Mouse (Mus musculus): ENCODE measurements around the gene Tceal7. TPM values are rescaled to one million over a fixed set of nuclear protein-coding genes. Genes with fewer than 3 reads are reported as not detected.
"Not testable (repeated sequence)": the region's sequence is repeated elsewhere in the genome, so short reads cannot be mapped to it uniquely, and the experiment has no call there.

Tceal7 gene
- polyA plus RNA-seq (2014; fragmentation: Nextera tagmentation; extraction: Ambion mirVana): 0.23 and 0.34 TPM in 2 replicates

DNA sequence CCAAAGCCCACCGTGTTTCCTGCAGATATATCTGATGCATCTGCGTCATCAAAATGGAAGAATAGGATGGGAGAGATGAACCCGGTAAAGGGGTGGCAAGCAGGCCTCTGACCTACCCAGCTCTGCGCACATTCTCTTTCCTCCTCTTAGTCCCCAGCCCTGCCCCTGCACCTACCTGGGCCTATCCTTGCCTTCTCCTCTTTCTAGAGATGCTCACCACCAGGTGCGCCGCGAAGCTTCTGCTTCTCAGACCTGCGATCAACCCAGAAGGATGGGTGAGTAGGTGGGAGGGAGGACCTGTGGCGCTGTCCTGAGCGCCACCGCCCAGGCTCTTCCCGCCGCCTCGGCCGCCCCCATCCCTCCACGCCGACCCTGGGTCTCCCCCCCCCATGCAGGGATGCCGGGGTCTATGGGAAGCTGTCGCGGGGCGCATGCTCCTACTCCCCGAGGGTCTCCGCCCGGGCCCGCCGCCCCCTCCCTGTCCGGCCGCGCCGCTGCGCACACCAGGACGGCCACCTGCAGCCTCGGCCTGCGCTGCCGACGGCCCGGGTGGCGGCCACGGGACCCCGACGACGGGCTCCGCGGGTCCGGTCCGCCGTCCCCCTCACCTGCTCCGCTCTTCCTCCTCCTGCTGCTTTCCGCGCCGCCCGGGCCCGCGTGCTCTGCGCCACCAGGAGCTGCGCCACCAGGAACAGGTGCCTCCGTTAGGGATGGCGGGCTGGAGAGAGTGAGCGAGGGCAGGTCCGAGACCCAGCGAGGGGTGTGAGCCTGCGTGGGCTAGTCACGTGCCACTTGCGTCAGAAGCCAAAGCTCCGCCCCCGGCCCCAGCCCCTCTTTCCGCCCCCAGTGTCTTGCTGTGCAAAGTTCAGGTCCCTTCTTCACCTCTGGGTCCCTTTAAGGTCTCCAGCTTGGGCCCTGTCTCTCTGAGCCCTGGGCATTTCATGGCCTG is at the start of gene Tceal7, which contains the start of gene Bex1:
TSS of gene Tceal7 (plus strand) at position 51 of the 949 bp plus-strand sequence.
TSS of gene Bex1 (minus strand) at position 785 of the 949 bp plus-strand sequence.
- H3K9ac ChIP-seq (ENCODE audit: low read depth, low read length); H3K27ac ChIP-seq (ENCODE audit: low read depth, low read length); H3K27me3 ChIP-seq (ENCODE audit: control insufficient read depth, insufficient read depth, low read length); H3K4me1 ChIP-seq (ENCODE audit: control insufficient read depth, insufficient read depth, low read length); H3K9me3 ChIP-seq (ENCODE audit: control insufficient read depth, low read length); H3K36me3 ChIP-seq (ENCODE audit: control insufficient read depth, insufficient read depth, low read length): not testable (repeated sequence)
- Histone ChIP-seq H3K4me3 (ENCODE audit: low read length) (peak within 1 kb of the TSS; percentile 29), H3K4me2 (replicated peaks; ENCODE audit: low read depth, low read length) (peak within 1 kb of the TSS; percentile 32; the same call in 1 of the 2 replicates)
- ATAC-seq (ENCODE audit: low FRiP score, low TSS enrichment): peak; percentile 95
- 47% methylated on average over 6 of the region's 67 CpGs for WGBS

DNA sequence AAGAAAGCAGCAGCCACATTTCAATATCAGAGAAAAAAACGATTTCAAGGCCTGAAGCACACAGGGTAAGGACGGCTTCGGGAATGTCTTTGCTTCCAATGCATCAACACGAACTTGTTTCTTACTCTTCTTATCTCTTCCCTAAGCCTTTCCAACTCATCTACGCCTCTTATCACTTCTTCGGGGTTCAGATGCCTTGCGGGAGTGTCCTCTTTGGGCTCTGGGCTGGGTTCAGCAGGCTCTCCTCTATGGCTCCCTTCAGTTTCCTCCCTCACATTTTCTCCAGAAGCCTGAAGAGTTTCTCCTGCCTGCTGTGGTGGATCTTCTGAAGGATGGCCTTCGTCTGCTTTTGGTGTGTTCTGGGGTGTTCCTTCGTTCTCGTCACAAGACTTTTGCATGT is 44.0 kb upstream of the Tceal7 start:
- H3K9me3 ChIP-seq (ENCODE audit: control insufficient read depth, low read length): no peaks in the 10 kb centered on the region
- H3K4me1 ChIP-seq (ENCODE audit: control insufficient read depth, insufficient read depth, low read length): no peaks in the 10 kb centered on the region
- no peak overlapping the region for H3K9ac ChIP-seq (ENCODE audit: low read depth, low read length)
- H3K4me2 ChIP-seq (replicated peaks; ENCODE audit: low read depth, low read length): peak overlapping the region; percentile 38
- peak overlapping the region; percentile 57; the same call in 1 of the 2 replicates for H3K4me3 ChIP-seq (ENCODE audit: low read length)
- no peaks in the 10 kb centered on the region; the same call in 1 of the 2 replicates for H3K27me3 ChIP-seq (ENCODE audit: control insufficient read depth, insufficient read depth, low read length)
- no peaks in the 10 kb centered on the region for H3K36me3 ChIP-seq (ENCODE audit: control insufficient read depth, insufficient read depth, low read length)
- WGBS: 66% methylated on average over 10 of the region's 10 CpGs
- H3K27ac ChIP-seq (ENCODE audit: low read depth, low read length): no peak overlapping the region
- ATAC-seq (ENCODE audit: low FRiP score, low TSS enrichment): no peak

DNA sequence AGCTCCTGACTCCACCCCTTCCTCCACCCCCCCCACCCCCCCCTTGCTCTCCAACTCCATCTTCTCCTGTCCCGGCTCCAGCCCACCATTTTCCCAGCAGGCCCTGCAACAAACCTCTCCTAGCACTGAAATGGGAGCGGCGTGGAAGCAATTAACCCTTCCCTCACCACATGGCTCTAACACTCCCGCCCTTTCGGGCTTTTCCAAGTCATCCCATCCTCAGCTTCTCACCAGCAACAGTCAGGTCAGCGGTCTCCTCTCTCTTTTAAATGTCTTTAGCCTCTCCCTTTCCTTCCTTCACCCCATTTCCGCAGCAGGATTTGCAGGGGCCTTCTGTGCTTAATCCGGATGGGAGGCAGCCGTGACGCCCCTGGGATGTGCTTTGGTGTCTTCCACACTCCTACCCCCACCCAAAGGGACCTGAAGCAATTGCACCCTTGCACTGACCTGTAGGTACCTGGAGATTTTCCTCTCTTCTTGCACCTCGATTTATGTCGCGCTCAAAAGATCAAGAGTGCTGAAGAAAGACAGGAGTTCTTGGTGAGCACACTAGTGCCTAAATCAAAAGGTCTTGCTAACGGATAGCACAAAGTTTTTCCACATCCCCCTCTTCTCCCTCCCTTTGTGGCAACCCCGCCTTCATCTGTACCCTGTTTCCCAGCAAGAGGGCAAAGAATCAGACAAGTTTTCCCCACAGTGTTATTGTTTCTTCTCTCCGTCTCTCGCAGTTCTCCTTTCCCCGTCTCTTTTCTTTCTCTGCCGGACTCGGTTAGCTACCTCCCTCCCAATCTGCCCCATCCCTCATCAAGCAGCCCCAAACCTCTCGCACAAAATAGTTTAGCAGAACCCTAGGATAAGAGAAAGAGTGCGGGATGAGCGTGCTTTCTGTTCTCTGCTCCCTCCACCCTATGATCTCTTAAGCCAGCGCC is 43.1 kb upstream of the Tceal7 start:
- peak overlapping the region; percentile 38 for H3K4me2 ChIP-seq (replicated peaks; ENCODE audit: low read depth, low read length)
- WGBS: 27% methylated on average over 24 of the region's 24 CpGs
- H3K4me3 ChIP-seq (ENCODE audit: low read length): peak overlapping the region; percentile 57
- peak overlapping the region; percentile 66 for H3K9ac ChIP-seq (ENCODE audit: low read depth, low read length)
- ATAC-seq (ENCODE audit: low FRiP score, low TSS enrichment): peak; percentile 84
- H3K36me3 ChIP-seq (ENCODE audit: control insufficient read depth, insufficient read depth, low read length): no peaks in the 10 kb centered on the region
- no peaks in the 10 kb centered on the region; the same call in 1 of the 2 replicates for H3K27me3 ChIP-seq (ENCODE audit: control insufficient read depth, insufficient read depth, low read length)
- H3K27ac ChIP-seq (ENCODE audit: low read depth, low read length): peak overlapping the region; percentile 83
- no peaks in the 10 kb centered on the region for H3K9me3 ChIP-seq (ENCODE audit: control insufficient read depth, low read length)
- H3K4me1 ChIP-seq (ENCODE audit: control insufficient read depth, insufficient read depth, low read length): no peaks in the 10 kb centered on the region

DNA sequence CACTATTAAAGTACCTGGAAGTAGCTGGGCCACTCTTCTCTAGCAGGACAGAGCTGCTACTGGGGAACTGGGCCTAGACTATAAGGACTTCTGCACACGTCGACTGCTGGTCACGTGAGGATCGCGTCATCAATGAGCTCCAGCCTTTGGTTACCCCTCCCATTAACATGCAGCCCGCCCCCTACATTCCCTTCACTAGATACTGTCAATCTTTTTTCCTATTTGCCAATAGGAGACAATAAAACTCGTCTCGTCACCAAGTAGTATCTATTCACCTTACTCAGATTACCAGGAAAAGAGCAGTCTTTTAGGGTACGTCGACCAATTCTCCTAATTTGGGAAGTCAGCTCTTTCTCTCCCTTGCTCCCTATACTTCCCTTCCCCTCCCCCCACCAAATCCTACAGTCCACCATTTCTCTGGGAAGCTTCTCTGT is 42.4 kb upstream of the Tceal7 start, which contains the start of gene Tceal8:
TSS of gene Tceal8 (minus strand) at position 225 of the 434 bp plus-strand sequence.
- H3K27ac ChIP-seq (ENCODE audit: low read depth, low read length): peak within 1 kb of the TSS; percentile 83
- 15% methylated on average over 10 of the region's 10 CpGs for WGBS
- H3K4me2 ChIP-seq (replicated peaks; ENCODE audit: low read depth, low read length): peak within 1 kb of the TSS; percentile 43
- H3K4me3 ChIP-seq (ENCODE audit: low read length): peak within 1 kb of the TSS; percentile 57
- peak within 1 kb of the TSS; percentile 66 for H3K9ac ChIP-seq (ENCODE audit: low read depth, low read length)
- H3K36me3 ChIP-seq (ENCODE audit: control insufficient read depth, insufficient read depth, low read length): no peaks in the 10 kb centered on the region
- no peaks in the 10 kb centered on the region; the same call in 1 of the 2 replicates for H3K27me3 ChIP-seq (ENCODE audit: control insufficient read depth, insufficient read depth, low read length)
- no peaks in the 10 kb centered on the region for H3K4me1 ChIP-seq (ENCODE audit: control insufficient read depth, insufficient read depth, low read length)
- no peaks in the 10 kb centered on the region for H3K9me3 ChIP-seq (ENCODE audit: control insufficient read depth, low read length)
- peak; percentile 97 for ATAC-seq (ENCODE audit: low FRiP score, low TSS enrichment)

DNA sequence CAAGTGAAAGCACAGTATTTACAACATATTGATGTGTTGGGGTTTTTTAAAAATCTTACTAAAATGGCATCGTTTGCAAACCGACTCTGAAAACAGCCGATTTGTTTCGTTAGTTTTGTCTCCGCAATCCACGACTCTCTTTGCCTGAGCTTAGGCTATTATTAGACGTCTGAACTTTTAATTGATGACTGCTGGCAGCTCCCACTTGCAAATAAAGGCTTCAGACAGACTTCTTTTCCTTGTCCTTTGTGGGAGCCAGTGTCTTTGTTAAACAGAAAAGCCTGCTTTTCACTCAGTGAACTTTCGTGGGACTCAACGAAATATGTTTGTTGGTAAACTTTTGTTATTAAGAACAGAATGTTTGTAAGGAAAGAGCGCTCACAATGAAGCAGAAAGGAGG is 41.8 kb upstream of the Tceal7 start:
- Histone ChIP-seq H3K4me1 (ENCODE audit: control insufficient read depth, insufficient read depth, low read length) (no peaks in the 10 kb centered on the region), H3K4me3 (ENCODE audit: low read length) (peak overlapping the region; percentile 57), H3K27me3 (ENCODE audit: control insufficient read depth, insufficient read depth, low read length) (no peaks in the 10 kb centered on the region; the same call in 1 of the 2 replicates), H3K4me2 (replicated peaks; ENCODE audit: low read depth, low read length) (peak overlapping the region; percentile 43), H3K27ac (ENCODE audit: low read depth, low read length) (no peak overlapping the region; the same call in 1 of the 2 replicates), H3K9ac (ENCODE audit: low read depth, low read length) (peak overlapping the region; percentile 66; the same call in 1 of the 2 replicates), H3K9me3 (ENCODE audit: control insufficient read depth, low read length) (no peaks in the 10 kb centered on the region), H3K36me3 (ENCODE audit: control insufficient read depth, insufficient read depth, low read length) (no peaks in the 10 kb centered on the region)
- no peak for ATAC-seq (ENCODE audit: low FRiP score, low TSS enrichment)
- 39% methylated on average over 10 of the region's 10 CpGs for WGBS

DNA sequence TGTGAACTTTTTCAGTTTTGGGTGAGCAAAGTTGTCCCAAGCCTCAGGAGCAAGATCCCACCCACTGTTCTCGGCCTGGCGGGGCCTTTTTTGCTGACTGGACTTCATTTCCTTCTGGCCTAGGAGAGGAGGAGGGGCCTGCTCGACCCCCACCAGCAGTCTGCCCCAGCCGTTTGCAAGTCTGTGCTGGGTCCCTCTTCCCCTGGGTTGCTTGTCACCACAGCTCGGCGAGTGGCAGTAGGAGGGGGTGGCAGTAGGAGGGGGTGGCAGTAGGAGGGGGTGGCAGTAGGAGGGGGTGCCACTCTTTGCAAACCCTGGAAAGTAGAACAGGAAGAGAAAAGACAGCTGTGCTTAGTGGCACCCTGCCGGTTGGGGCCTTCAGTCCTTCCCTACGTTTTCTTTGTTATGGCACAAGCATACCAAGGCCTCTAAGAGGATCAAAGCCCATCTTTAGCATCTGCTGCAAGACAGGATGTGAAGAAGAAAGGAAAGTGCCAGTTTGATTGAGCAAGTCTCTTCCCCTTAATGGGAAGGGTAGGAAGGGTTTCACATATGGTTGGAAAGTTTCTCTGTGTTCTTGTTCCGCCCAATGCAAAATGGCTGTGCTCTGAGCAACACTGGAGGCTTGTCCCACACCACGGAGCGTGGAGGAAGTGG is 33.6 kb upstream of the Tceal7 start:
- ATAC-seq (ENCODE audit: low FRiP score, low TSS enrichment): no peak

DNA sequence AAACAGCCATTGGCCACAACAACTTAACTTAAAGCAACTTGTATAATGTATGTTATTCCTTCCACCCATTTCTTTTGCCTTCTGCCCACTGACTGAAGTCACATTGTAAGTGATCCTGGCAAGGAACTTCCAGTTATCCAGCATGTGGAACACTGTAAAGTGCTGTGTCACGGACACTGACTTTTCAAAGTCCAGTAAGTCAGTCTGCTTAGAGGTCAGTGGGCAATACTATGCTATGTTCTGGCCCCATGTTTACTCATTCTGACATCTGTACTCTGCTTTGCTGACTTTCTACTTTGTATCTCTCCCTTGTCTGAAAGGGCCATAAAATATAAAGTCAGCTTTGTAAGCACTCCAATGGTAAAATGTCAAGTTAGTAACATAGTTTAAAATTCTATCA is 31.5 kb upstream of the Tceal7 start:
- Histone ChIP-seq H3K9me3 (ENCODE audit: control insufficient read depth, low read length) (no peaks in the 10 kb centered on the region), H3K4me2 (replicated peaks; ENCODE audit: low read depth, low read length) (no peak overlapping the region), H3K27me3 (ENCODE audit: control insufficient read depth, insufficient read depth, low read length) (no peaks in the 10 kb centered on the region), H3K36me3 (ENCODE audit: control insufficient read depth, insufficient read depth, low read length) (no peaks in the 10 kb centered on the region), H3K27ac (ENCODE audit: low read depth, low read length) (no peak overlapping the region), H3K9ac (ENCODE audit: low read depth, low read length) (no peak overlapping the region), H3K4me3 (ENCODE audit: low read length) (no peak overlapping the region), H3K4me1 (ENCODE audit: control insufficient read depth, insufficient read depth, low read length) (no peaks in the 10 kb centered on the region)
- ATAC-seq (ENCODE audit: low FRiP score, low TSS enrichment): no peak
- WGBS: 74% methylated on average over 1 of the region's 1 CpGs

More for the DNA sequence above, 33.6 kb upstream of the Tceal7 start:
- H3K27ac ChIP-seq (ENCODE audit: low read depth, low read length): no peak overlapping the region
- H3K4me1 ChIP-seq (ENCODE audit: control insufficient read depth, insufficient read depth, low read length): no peaks in the 10 kb centered on the region
- no peak overlapping the region for H3K4me2 ChIP-seq (replicated peaks; ENCODE audit: low read depth, low read length)
- no peaks in the 10 kb centered on the region for H3K36me3 ChIP-seq (ENCODE audit: control insufficient read depth, insufficient read depth, low read length)
- H3K9me3 ChIP-seq (ENCODE audit: control insufficient read depth, low read length): no peaks in the 10 kb centered on the region
- no peaks in the 10 kb centered on the region for H3K27me3 ChIP-seq (ENCODE audit: control insufficient read depth, insufficient read depth, low read length)
- no peak overlapping the region for H3K4me3 ChIP-seq (ENCODE audit: low read length)
- WGBS: 38% methylated on average over 11 of the region's 11 CpGs
- no peak overlapping the region for H3K9ac ChIP-seq (ENCODE audit: low read depth, low read length)

Data from kidney, embryonic 14.5 days (tissue).